Mouse (Mus musculus): ENCODE measurements around the gene Ppm1l. TPM values are rescaled to one million over a fixed set of nuclear protein-coding genes. Genes with fewer than 3 reads are reported as not detected.
A peak's percentile ranks its signal among the peaks of the same experiment; 100 is the strongest.

Ppm1l gene
- polyA plus RNA-seq, 1 experiment from 2014 or later = 7.3 TPM

- DNase-seq (ENCODE audit: low spot score) (peak; percentile 56), ATAC-seq (replicated peaks; ENCODE audit: low FRiP score, low TSS enrichment, low read depth) (no peak; the same call in 1 of the 2 replicates)
- Histone ChIP-seq H3K9ac (ENCODE audit: low read length) (no peak overlapping the region), H3K9me3 (ENCODE audit: control insufficient read depth, low read length) (no peaks in the 10 kb centered on the region), H3K36me3 (ENCODE audit: control insufficient read depth, insufficient read depth, low read length) (no peaks in the 10 kb centered on the region), H3K4me3 (ENCODE audit: low read depth, low read length) (no peak overlapping the region), H3K4me1 (replicated peaks; ENCODE audit: control insufficient read depth, insufficient read depth, low read length) (peaks cover 12% of the 10 kb centered on the region; the same call in 1 of the 2 replicates), H3K27me3 (replicated peaks; ENCODE audit: control insufficient read depth, insufficient read depth, low read length) (no peaks in the 10 kb centered on the region), H3K4me2 (ENCODE audit: low read length) (peak overlapping the region; percentile 33), H3K27ac (ENCODE audit: low read depth) (peak overlapping the region; percentile 22; the same call in 1 of the 2 replicates)
- 24% methylated on average over 12 of the region's 12 CpGs for WGBS
Measured at GRCm38 (mm10) chr3:69475850-69476450, 159.3 kb downstream of the Ppm1l start.

GRCm38 (mm10) chr3:69479937-69480336, 163.3 kb downstream of the Ppm1l start:
- WGBS = 70% methylated on average over 3 of the region's 3 CpGs
- Histone ChIP-seq H3K27me3 (replicated peaks; ENCODE audit: control insufficient read depth, insufficient read depth, low read length) (0 out of 2 replicates have a peak, but pooled peaks cover 3% of the 10 kb centered on the region), H3K9me3 (ENCODE audit: control insufficient read depth, low read length) (no peaks in the 10 kb centered on the region), H3K4me2 (ENCODE audit: low read length) (no peak overlapping the region), H3K9ac (ENCODE audit: low read length) (no peak overlapping the region), H3K27ac (ENCODE audit: low read depth) (no peak overlapping the region), H3K4me3 (ENCODE audit: low read depth, low read length) (no peak overlapping the region), H3K4me1 (replicated peaks; ENCODE audit: control insufficient read depth, insufficient read depth, low read length) (peaks cover 12% of the 10 kb centered on the region; the same call in 1 of the 2 replicates), H3K36me3 (ENCODE audit: control insufficient read depth, insufficient read depth, low read length) (no peaks in the 10 kb centered on the region)
- DNase-seq (ENCODE audit: low spot score) (no peak), ATAC-seq (replicated peaks; ENCODE audit: low FRiP score, low TSS enrichment, low read depth) (no peak)

- no peak for ATAC-seq (replicated peaks; ENCODE audit: low FRiP score, low TSS enrichment, low read depth)
- H3K9me3 ChIP-seq (ENCODE audit: control insufficient read depth, low read length) = no peaks in the 10 kb centered on the region
- H3K4me1 ChIP-seq (replicated peaks; ENCODE audit: control insufficient read depth, insufficient read depth, low read length) = peaks cover 8% of the 10 kb centered on the region; the same call in 1 of the 2 replicates
Measured at GRCm38 (mm10) chr3:69481835-69482234, 165.2 kb downstream of the Ppm1l start.

GRCm38 (mm10) chr3:69484006-69484574, 167.4 kb downstream of the Ppm1l start:
- DNase-seq (ENCODE audit: low spot score) (no peak), ATAC-seq (replicated peaks; ENCODE audit: low FRiP score, low TSS enrichment, low read depth) (no peak)
- 85% methylated on average over 13 of the region's 13 CpGs for WGBS
- Histone ChIP-seq H3K36me3 (ENCODE audit: control insufficient read depth, insufficient read depth, low read length) (no peaks in the 10 kb centered on the region), H3K9ac (ENCODE audit: low read length) (no peak overlapping the region), H3K4me3 (ENCODE audit: low read depth, low read length) (no peak overlapping the region), H3K27ac (ENCODE audit: low read depth) (no peak overlapping the region), H3K4me2 (ENCODE audit: low read length) (no peak overlapping the region), H3K27me3 (replicated peaks; ENCODE audit: control insufficient read depth, insufficient read depth, low read length) (0 out of 2 replicates have a peak, but pooled peaks cover 3% of the 10 kb centered on the region), H3K4me1 (replicated peaks; ENCODE audit: control insufficient read depth, insufficient read depth, low read length) (no peaks in the 10 kb centered on the region), H3K9me3 (ENCODE audit: control insufficient read depth, low read length) (no peaks in the 10 kb centered on the region)

More at GRCm38 (mm10) chr3:69481835-69482234, 165.2 kb downstream of the Ppm1l start:
- Histone ChIP-seq H3K4me2 (ENCODE audit: low read length) (no peak overlapping the region), H3K9ac (ENCODE audit: low read length) (no peak overlapping the region), H3K27me3 (replicated peaks; ENCODE audit: control insufficient read depth, insufficient read depth, low read length) (0 out of 2 replicates have a peak, but pooled peaks cover 3% of the 10 kb centered on the region), H3K36me3 (ENCODE audit: control insufficient read depth, insufficient read depth, low read length) (no peaks in the 10 kb centered on the region), H3K27ac (ENCODE audit: low read depth) (no peak overlapping the region), H3K4me3 (ENCODE audit: low read depth, low read length) (no peak overlapping the region)
- WGBS = 34% methylated on average over 4 of the region's 4 CpGs
- peak; percentile 79 for DNase-seq (ENCODE audit: low spot score)

GRCm38 (mm10) chr3:69484582-69484981, 167.9 kb downstream of the Ppm1l start:
- no peak overlapping the region for H3K4me3 ChIP-seq (ENCODE audit: low read depth, low read length)
- no peak for ATAC-seq (replicated peaks; ENCODE audit: low FRiP score, low TSS enrichment, low read depth)
- no peaks in the 10 kb centered on the region for H3K9me3 ChIP-seq (ENCODE audit: control insufficient read depth, low read length)
- H3K9ac ChIP-seq (ENCODE audit: low read length) = no peak overlapping the region
- H3K27me3 ChIP-seq (replicated peaks; ENCODE audit: control insufficient read depth, insufficient read depth, low read length) = 0 out of 2 replicates have a peak, but pooled peaks cover 3% of the 10 kb centered on the region
- no peaks in the 10 kb centered on the region for H3K36me3 ChIP-seq (ENCODE audit: control insufficient read depth, insufficient read depth, low read length)
- no peak overlapping the region for H3K4me2 ChIP-seq (ENCODE audit: low read length)
- H3K4me1 ChIP-seq (replicated peaks; ENCODE audit: control insufficient read depth, insufficient read depth, low read length) = no peaks in the 10 kb centered on the region
- no peak overlapping the region for H3K27ac ChIP-seq (ENCODE audit: low read depth)
- no peak for DNase-seq (ENCODE audit: low spot score)
- WGBS = 79% methylated on average over 4 of the region's 4 CpGs

GRCm38 (mm10) chr3:69485347-69485746, 168.7 kb downstream of the Ppm1l start:
- WGBS = 92% methylated on average over 3 of the region's 3 CpGs
- Histone ChIP-seq H3K9me3 (ENCODE audit: control insufficient read depth, low read length) (no peaks in the 10 kb centered on the region), H3K4me2 (ENCODE audit: low read length) (no peak overlapping the region), H3K27ac (ENCODE audit: low read depth) (no peak overlapping the region), H3K4me1 (replicated peaks; ENCODE audit: control insufficient read depth, insufficient read depth, low read length) (no peaks in the 10 kb centered on the region), H3K27me3 (replicated peaks; ENCODE audit: control insufficient read depth, insufficient read depth, low read length) (0 out of 2 replicates have a peak, but pooled peaks cover 3% of the 10 kb centered on the region), H3K36me3 (ENCODE audit: control insufficient read depth, insufficient read depth, low read length) (no peaks in the 10 kb centered on the region), H3K9ac (ENCODE audit: low read length) (no peak overlapping the region), H3K4me3 (ENCODE audit: low read depth, low read length) (no peak overlapping the region)
- ATAC-seq (replicated peaks; ENCODE audit: low FRiP score, low TSS enrichment, low read depth) (no peak), DNase-seq (ENCODE audit: low spot score) (no peak)

- WGBS = 61% methylated on average over 2 of the region's 2 CpGs
- Histone ChIP-seq H3K36me3 (ENCODE audit: control insufficient read depth, insufficient read depth, low read length) (no peaks in the 10 kb centered on the region), H3K4me2 (ENCODE audit: low read length) (no peak overlapping the region), H3K4me1 (replicated peaks; ENCODE audit: control insufficient read depth, insufficient read depth, low read length) (no peaks in the 10 kb centered on the region), H3K27me3 (replicated peaks; ENCODE audit: control insufficient read depth, insufficient read depth, low read length) (0 out of 2 replicates have a peak, but pooled peaks cover 3% of the 10 kb centered on the region), H3K9ac (ENCODE audit: low read length) (no peak overlapping the region), H3K4me3 (ENCODE audit: low read depth, low read length) (no peak overlapping the region), H3K9me3 (ENCODE audit: control insufficient read depth, low read length) (no peaks in the 10 kb centered on the region), H3K27ac (ENCODE audit: low read depth) (no peak overlapping the region)
- DNase-seq (ENCODE audit: low spot score) (no peak), ATAC-seq (replicated peaks; ENCODE audit: low FRiP score, low TSS enrichment, low read depth) (no peak)
Measured at GRCm38 (mm10) chr3:69485756-69486155, 169.1 kb downstream of the Ppm1l start.

GRCm38 (mm10) chr3:69487471-69487870, 170.8 kb downstream of the Ppm1l start:
- H3K4me1 ChIP-seq (replicated peaks; ENCODE audit: control insufficient read depth, insufficient read depth, low read length) = no peaks in the 10 kb centered on the region
- DNase-seq (ENCODE audit: low spot score) = no peak
- no peak for ATAC-seq (replicated peaks; ENCODE audit: low FRiP score, low TSS enrichment, low read depth)
- H3K9ac ChIP-seq (ENCODE audit: low read length) = no peak overlapping the region
- H3K4me3 ChIP-seq (ENCODE audit: low read depth, low read length) = no peak overlapping the region
- no peaks in the 10 kb centered on the region for H3K36me3 ChIP-seq (ENCODE audit: control insufficient read depth, insufficient read depth, low read length)
- WGBS = 75% methylated on average over 6 of the region's 6 CpGs
- no peaks in the 10 kb centered on the region for H3K9me3 ChIP-seq (ENCODE audit: control insufficient read depth, low read length)
- no peak overlapping the region for H3K27ac ChIP-seq (ENCODE audit: low read depth)
- no peak overlapping the region for H3K4me2 ChIP-seq (ENCODE audit: low read length)
- H3K27me3 ChIP-seq (replicated peaks; ENCODE audit: control insufficient read depth, insufficient read depth, low read length) = 0 out of 2 replicates have a peak, but pooled peaks cover 3% of the 10 kb centered on the region
